Mouse (Mus musculus): ENCODE measurements at regions not wholly inside any gene's neighbourhood (a gene's known extent, or its start where the extent isn't known, plus 50 kb on each side); places are given as distances from the start of the nearest gene placed in this dataset.

DNA sequence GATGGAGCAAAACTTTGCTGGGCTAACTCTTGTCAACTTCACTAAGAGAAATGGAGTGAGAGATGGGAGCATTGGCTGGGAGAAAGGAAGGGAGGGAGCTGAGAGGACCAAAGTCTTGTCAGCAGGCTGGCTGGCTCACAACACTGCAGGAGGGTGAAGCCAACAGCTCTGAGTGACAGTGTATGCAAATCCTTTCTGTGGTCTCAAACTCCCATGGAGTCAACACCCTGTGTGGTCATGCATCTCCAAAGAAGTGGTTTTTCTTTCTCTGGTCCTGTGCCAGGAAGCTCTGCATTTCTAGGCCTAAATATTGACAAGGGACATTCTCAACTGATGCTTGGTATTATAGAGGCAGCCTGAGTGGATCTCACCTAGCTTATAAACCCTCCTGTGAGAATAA, 194.9 kb upstream of the Krr1 start:
- Histone ChIP-seq H3K4me2 (ENCODE audit: low read length) (no peak overlapping the region), H3K9ac (ENCODE audit: low read depth, low read length) (no peak overlapping the region), H3K27ac (ENCODE audit: low read depth, low read length) (no peak overlapping the region), H3K27me3 (replicated peaks; ENCODE audit: control insufficient read depth, insufficient read depth, low read length) (no peaks in the 10 kb centered on the region), H3K9me3 (ENCODE audit: control insufficient read depth, low read length) (no peaks in the 10 kb centered on the region), H3K4me1 (ENCODE audit: control insufficient read depth, insufficient read depth, low read depth, low read length) (no peaks in the 10 kb centered on the region), H3K4me3 (ENCODE audit: low read length) (no peak overlapping the region), H3K36me3 (ENCODE audit: control insufficient read depth, insufficient read depth, low read length) (no peaks in the 10 kb centered on the region)
- ATAC-seq, result peak; percentile 58; the same call in 1 of the 2 replicates

DNA sequence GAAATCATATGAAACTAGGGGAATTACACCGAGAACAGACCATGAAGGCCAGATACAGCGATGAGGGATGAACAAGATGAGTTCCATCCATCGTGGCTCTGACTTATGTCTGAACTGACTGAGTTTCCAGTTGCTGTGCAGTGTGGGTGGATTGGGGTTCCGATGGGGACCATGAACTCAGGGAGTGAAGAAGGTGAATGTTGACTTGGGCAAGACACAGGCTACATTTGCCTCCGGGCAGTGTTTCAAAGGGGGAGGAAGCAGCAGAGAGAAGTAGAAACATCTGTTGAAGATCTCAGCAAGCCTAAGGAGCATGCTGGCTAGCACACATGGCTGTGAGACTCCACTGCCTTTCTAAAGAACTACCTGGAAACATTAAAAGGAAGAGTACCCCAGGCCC, 194.4 kb upstream of the Krr1 start:
- H3K4me2 ChIP-seq (ENCODE audit: low read length), result no peak overlapping the region
- no peaks in the 10 kb centered on the region for H3K27me3 ChIP-seq (replicated peaks; ENCODE audit: control insufficient read depth, insufficient read depth, low read length)
- H3K9ac ChIP-seq (ENCODE audit: low read depth, low read length), result no peak overlapping the region
- ATAC-seq, result no peak
- no peaks in the 10 kb centered on the region for H3K9me3 ChIP-seq (ENCODE audit: control insufficient read depth, low read length)
- H3K4me3 ChIP-seq (ENCODE audit: low read length), result no peak overlapping the region
- no peak overlapping the region for H3K27ac ChIP-seq (ENCODE audit: low read depth, low read length)
- H3K36me3 ChIP-seq (ENCODE audit: control insufficient read depth, insufficient read depth, low read length), result no peaks in the 10 kb centered on the region
- WGBS, result 89% methylated on average over 5 of the region's 5 CpGs
- H3K4me1 ChIP-seq (ENCODE audit: control insufficient read depth, insufficient read depth, low read depth, low read length), result no peaks in the 10 kb centered on the region

DNA sequence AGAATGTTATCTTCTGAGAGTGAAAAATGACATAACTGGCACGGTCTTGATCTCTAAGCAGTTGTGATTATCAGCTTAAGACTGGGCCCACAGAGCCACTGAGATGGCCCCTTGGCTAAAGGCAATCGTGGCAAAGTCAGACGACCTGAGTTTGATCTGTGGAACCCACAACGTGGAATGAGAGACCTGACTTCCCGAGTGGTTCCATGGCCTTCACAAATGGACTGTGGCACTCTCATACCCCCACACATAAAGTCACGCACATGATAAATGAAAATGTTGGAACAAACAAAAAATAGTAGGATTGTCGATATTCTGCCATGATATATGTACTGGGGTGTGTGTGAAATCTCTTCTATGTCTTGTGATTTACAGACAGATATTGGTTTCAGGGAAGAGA, 192.5 kb upstream of the Krr1 start:
- Histone ChIP-seq H3K9me3 (ENCODE audit: control insufficient read depth, low read length) (no peaks in the 10 kb centered on the region), H3K4me1 (ENCODE audit: control insufficient read depth, insufficient read depth, low read depth, low read length) (peaks cover 3% of the 10 kb centered on the region; the same call in 1 of the 2 replicates), H3K4me2 (ENCODE audit: low read length) (no peak overlapping the region), H3K9ac (ENCODE audit: low read depth, low read length) (no peak overlapping the region), H3K27ac (ENCODE audit: low read depth, low read length) (no peak overlapping the region), H3K27me3 (replicated peaks; ENCODE audit: control insufficient read depth, insufficient read depth, low read length) (no peaks in the 10 kb centered on the region), H3K4me3 (ENCODE audit: low read length) (no peak overlapping the region), H3K36me3 (ENCODE audit: control insufficient read depth, insufficient read depth, low read length) (no peaks in the 10 kb centered on the region)
- no peak for ATAC-seq
- WGBS, result 96% methylated on average over 7 of the region's 7 CpGs

DNA sequence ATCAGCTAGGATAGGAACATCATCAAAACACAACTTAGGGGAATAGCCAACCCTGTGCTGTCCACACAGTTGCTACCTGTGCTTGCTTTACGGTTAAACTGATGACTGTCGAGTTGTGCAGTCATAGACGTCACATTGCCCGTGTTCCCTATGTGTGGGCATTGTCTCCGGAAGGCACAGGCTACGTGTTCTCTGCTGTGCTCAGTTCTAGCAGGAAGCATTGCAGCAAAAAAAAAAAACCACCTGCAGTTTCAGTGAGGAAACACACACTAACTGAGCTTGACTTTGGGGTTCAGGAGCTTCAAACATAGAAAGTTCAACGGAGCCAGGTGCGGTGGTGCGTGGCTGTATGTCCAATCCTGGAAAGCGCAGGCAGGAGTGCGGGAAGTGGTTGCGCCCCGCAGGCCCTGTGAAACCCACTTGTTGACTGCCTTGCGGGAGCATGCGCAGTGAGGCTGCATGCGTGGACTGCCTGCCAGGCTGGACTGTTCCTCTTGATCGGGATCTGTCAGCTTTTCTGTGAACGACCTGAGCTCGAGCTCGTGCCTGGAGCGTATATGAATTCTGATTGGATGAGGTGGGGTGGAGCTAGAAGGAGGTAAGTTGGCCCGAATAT, 190.2 kb upstream of the Krr1 start:
- no peaks in the 10 kb centered on the region for H3K36me3 ChIP-seq (ENCODE audit: control insufficient read depth, insufficient read depth, low read length)
- no peaks in the 10 kb centered on the region for H3K9me3 ChIP-seq (ENCODE audit: control insufficient read depth, low read length)
- H3K27me3 ChIP-seq (replicated peaks; ENCODE audit: control insufficient read depth, insufficient read depth, low read length), result no peaks in the 10 kb centered on the region
- WGBS, result 86% methylated on average over 22 of the region's 22 CpGs
- no peak overlapping the region for H3K9ac ChIP-seq (ENCODE audit: low read depth, low read length)
- no peak for ATAC-seq
- peaks cover 3% of the 10 kb centered on the region; the same call in 1 of the 2 replicates for H3K4me1 ChIP-seq (ENCODE audit: control insufficient read depth, insufficient read depth, low read depth, low read length)
- H3K4me2 ChIP-seq (ENCODE audit: low read length), result no peak overlapping the region
- no peak overlapping the region for H3K27ac ChIP-seq (ENCODE audit: low read depth, low read length)
- H3K4me3 ChIP-seq (ENCODE audit: low read length), result no peak overlapping the region

DNA sequence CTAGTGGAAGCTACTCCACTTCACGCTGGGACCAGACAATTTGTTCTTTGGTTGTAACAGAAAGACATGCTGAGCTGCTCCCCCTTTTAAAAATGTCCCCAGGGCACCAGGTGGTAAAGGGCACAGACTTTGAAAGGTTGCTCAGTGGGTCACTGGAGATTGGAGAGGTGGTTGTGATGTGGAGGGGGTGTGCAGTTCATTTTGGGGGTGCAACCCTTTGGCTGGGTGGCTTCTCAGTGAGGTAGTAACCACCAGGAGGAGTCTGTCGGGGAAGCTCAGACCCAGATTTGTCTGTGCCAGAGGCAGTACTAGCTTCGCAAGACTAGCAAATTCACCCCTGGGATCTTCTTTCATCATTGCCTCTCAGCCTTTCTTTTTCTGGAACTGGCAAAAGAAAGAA, 189.0 kb upstream of the Krr1 start:
- H3K27me3 ChIP-seq (replicated peaks; ENCODE audit: control insufficient read depth, insufficient read depth, low read length), result no peaks in the 10 kb centered on the region
- H3K36me3 ChIP-seq (ENCODE audit: control insufficient read depth, insufficient read depth, low read length), result no peaks in the 10 kb centered on the region
- peaks cover 3% of the 10 kb centered on the region; the same call in 1 of the 2 replicates for H3K4me1 ChIP-seq (ENCODE audit: control insufficient read depth, insufficient read depth, low read depth, low read length)
- no peak for ATAC-seq
- 35% methylated on average over 3 of the region's 3 CpGs for WGBS
- no peak overlapping the region for H3K27ac ChIP-seq (ENCODE audit: low read depth, low read length)
- H3K9ac ChIP-seq (ENCODE audit: low read depth, low read length), result no peak overlapping the region
- no peaks in the 10 kb centered on the region for H3K9me3 ChIP-seq (ENCODE audit: control insufficient read depth, low read length)
- no peak overlapping the region for H3K4me3 ChIP-seq (ENCODE audit: low read length)
- no peak overlapping the region for H3K4me2 ChIP-seq (ENCODE audit: low read length)

DNA sequence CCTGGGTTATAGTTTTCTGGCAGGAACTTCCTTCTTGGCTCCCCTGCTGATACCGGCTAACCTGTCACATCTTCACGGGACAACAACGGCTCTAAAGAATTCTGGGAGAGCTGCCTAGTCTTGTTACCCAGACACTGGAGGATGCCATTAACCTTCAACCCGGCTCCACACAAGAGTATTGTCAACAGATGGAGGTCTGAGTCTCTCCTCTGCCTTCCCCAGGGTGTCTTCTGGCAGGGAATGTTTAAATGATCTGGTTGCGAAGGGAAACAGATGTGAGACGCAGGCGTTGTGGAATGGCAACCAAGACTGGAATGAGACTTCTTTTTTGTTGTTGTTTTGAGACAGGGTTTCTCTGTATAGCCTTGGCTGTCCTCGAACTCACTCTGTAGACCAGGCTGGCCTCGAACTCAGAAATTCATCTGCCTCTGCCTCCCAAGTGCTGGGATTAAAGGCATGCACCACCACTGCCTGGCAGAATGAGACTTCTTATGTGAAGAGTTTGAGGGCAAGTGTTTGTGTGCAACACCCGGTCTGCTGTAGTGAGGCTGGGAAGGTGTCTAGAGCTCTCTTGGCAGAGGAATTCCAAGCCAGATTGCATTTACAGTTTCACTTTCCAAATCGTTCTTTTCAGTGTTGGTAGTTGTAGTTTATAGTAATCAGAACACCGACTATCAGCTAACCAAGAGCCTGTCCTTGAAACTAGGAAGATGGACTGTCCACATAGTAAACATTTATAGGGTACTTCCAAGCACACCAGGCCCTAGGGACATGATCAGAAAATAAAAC, 188.2 kb upstream of the Krr1 start:
- ATAC-seq, result peak; percentile 46; the same call in 1 of the 2 replicates
- Histone ChIP-seq H3K27me3 (replicated peaks; ENCODE audit: control insufficient read depth, insufficient read depth, low read length) (no peaks in the 10 kb centered on the region), H3K4me3 (ENCODE audit: low read length) (no peak overlapping the region), H3K9me3 (ENCODE audit: control insufficient read depth, low read length) (no peaks in the 10 kb centered on the region), H3K4me1 (ENCODE audit: control insufficient read depth, insufficient read depth, low read depth, low read length) (peaks cover 3% of the 10 kb centered on the region; the same call in 1 of the 2 replicates), H3K36me3 (ENCODE audit: control insufficient read depth, insufficient read depth, low read length) (no peaks in the 10 kb centered on the region), H3K4me2 (ENCODE audit: low read length) (no peak overlapping the region), H3K9ac (ENCODE audit: low read depth, low read length) (no peak overlapping the region), H3K27ac (ENCODE audit: low read depth, low read length) (no peak overlapping the region)
- WGBS, result 54% methylated on average over 12 of the region's 12 CpGs

DNA sequence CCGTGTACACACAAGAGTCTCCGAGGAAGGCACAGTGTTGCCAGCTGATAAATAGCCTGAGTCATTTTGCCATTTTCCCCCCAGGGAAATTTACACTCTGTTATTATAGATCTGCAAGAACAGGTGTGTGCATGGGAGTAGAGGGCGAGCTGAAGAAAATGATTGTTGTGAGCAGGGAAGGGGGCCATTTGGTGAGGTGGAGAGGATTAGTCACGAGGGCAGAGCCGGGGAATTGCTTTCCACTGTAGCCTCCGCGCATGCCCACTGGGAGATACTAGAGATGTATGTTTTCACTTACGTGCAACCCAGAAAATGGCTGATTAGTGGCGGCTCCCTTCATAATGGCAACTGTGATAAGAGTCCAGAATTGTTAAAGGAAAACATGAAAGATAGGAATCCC, 185.3 kb upstream of the Krr1 start:
- peaks cover 3% of the 10 kb centered on the region; the same call in 1 of the 2 replicates for H3K4me1 ChIP-seq (ENCODE audit: control insufficient read depth, insufficient read depth, low read depth, low read length)
- H3K9me3 ChIP-seq (ENCODE audit: control insufficient read depth, low read length), result no peaks in the 10 kb centered on the region
- H3K36me3 ChIP-seq (ENCODE audit: control insufficient read depth, insufficient read depth, low read length), result no peaks in the 10 kb centered on the region
- peak; percentile 84 for ATAC-seq
- 60% methylated on average over 9 of the region's 9 CpGs for WGBS
- peak overlapping the region; percentile 25; the same call in 1 of the 2 replicates for H3K27ac ChIP-seq (ENCODE audit: low read depth, low read length)
- H3K27me3 ChIP-seq (replicated peaks; ENCODE audit: control insufficient read depth, insufficient read depth, low read length), result no peaks in the 10 kb centered on the region
- no peak overlapping the region for H3K9ac ChIP-seq (ENCODE audit: low read depth, low read length)
- 0 out of 2 replicates have a peak overlapping the region, but pooled peaks have one; percentile 1 for H3K4me2 ChIP-seq (ENCODE audit: low read length)
- no peak overlapping the region for H3K4me3 ChIP-seq (ENCODE audit: low read length)

DNA sequence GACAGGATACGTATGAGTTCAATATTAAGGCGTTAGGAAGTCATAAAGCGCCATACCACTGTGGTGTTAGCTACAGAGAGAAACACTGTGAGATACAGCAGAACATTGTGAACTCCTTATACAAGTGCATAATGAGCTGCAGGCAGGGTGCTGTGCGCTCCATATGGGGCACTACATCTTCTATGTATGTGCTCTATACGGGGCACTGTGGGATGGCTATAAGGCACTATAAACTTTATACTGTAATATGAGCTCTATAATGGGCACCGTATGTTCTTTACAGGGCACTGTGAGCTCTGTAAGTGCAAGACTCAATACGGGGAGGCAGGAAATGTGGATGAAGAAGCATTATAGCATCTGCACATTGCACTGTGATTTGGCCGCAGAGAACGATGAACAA, 183.2 kb upstream of the Krr1 start:
- Histone ChIP-seq H3K4me1 (ENCODE audit: control insufficient read depth, insufficient read depth, low read depth, low read length) (no peaks in the 10 kb centered on the region), H3K27ac (ENCODE audit: low read depth, low read length) (no peak overlapping the region), H3K9ac (ENCODE audit: low read depth, low read length) (no peak overlapping the region), H3K4me2 (ENCODE audit: low read length) (no peak overlapping the region), H3K27me3 (replicated peaks; ENCODE audit: control insufficient read depth, insufficient read depth, low read length) (no peaks in the 10 kb centered on the region), H3K9me3 (ENCODE audit: control insufficient read depth, low read length) (no peaks in the 10 kb centered on the region), H3K4me3 (ENCODE audit: low read length) (no peak overlapping the region), H3K36me3 (ENCODE audit: control insufficient read depth, insufficient read depth, low read length) (no peaks in the 10 kb centered on the region)
- no peak for ATAC-seq
- 95% methylated on average over 9 of the region's 9 CpGs for WGBS

DNA sequence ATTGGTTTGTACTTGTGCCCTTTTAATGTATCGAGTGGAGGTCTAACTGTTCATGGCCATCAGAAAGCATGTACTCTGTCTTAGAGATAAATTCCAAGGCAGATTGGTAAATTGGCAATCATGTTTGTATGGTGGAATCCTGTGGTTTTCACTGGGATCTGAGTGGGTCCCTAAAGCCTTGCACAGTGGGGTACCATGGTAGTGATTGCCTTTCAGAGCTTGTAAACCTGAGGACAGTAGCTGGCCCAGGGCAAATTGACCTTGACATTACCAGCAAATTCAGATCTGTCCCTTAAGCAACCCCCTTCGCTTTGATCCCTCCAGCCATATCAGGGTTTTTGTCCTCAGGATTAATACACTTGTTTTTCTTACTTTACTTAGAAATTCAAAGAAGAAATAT, 181.6 kb upstream of the Krr1 start:
- Histone ChIP-seq H3K4me1 (ENCODE audit: control insufficient read depth, insufficient read depth, low read depth, low read length) (no peaks in the 10 kb centered on the region), H3K27me3 (replicated peaks; ENCODE audit: control insufficient read depth, insufficient read depth, low read length) (no peaks in the 10 kb centered on the region), H3K36me3 (ENCODE audit: control insufficient read depth, insufficient read depth, low read length) (no peaks in the 10 kb centered on the region), H3K4me2 (ENCODE audit: low read length) (no peak overlapping the region), H3K4me3 (ENCODE audit: low read length) (no peak overlapping the region), H3K9me3 (ENCODE audit: control insufficient read depth, low read length) (no peaks in the 10 kb centered on the region), H3K27ac (ENCODE audit: low read depth, low read length) (no peak overlapping the region), H3K9ac (ENCODE audit: low read depth, low read length) (no peak overlapping the region)
- no peak for ATAC-seq
- WGBS, result 98% methylated on average over 2 of the region's 2 CpGs

All from hindbrain, embryonic 16.5 days (tissue).